ENCODE assay signal across 18 mouse cellular contexts in the genomic region with DNA sequence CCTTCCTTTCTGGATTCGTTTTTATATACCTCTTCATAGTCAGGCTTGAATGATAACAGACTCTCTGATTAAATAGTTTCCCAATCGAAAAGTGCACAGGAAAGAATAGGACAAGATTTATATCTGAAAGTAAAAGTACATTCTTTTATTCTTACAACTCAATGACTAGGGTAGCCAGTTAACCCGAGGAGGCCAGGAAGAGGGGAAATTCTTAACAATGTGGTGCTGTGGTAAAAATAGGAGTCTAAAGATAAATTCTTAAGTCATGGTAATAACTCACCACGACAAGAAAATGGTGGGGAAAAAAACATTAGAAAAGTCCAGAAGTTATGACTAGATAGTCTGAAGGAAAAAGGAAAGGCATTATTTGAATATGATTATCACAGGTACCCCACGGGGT.
"Had no signal": no experiment of that assay in that cellular context is flagged by ENCODE, and none has a peak within 500 bp of the region (broad histone marks: within the 10 kb centered on the region; RNA-seq: fewer than 3 reads in every experiment).

No protein-coding gene starts in this region.

- H3K4me2 ChIP-seq: lung, embryonic 14.5 days; midbrain, embryonic 12.5 days; neural tube, embryonic 13.5 days; neural tube, embryonic 15.5 days had no signal

- DNase-seq: lung, embryonic 14.5 days; lung, postnatal 10 days; lung, postnatal 4 days; midbrain, embryonic 14.5 days; retina, postnatal 1 day; right cerebral cortex, adult 18-20 months; right cerebral cortex, postnatal 25 days; right cerebral cortex, postnatal 4 days; spleen, adult 18-20 months; thymus, adult 18-20 months; thymus, postnatal 14 days; thymus, postnatal 36 days had no signal

- H3K27me3 ChIP-seq: neural tube, embryonic 13.5 days; neural tube, embryonic 15.5 days had no signal

- H3K36me3 ChIP-seq: midbrain, embryonic 10.5 days; midbrain, embryonic 12.5 days; neural tube, embryonic 13.5 days; neural tube, embryonic 15.5 days had no signal

- H3K27ac ChIP-seq: midbrain, embryonic 10.5 days; midbrain, embryonic 12.5 days; neural tube, embryonic 13.5 days; neural tube, embryonic 15.5 days had no signal

- ATAC-seq: midbrain, embryonic 16.5 days had no signal

- H3K9ac ChIP-seq: lung, embryonic 14.5 days; midbrain, embryonic 12.5 days; neural tube, embryonic 13.5 days; neural tube, embryonic 15.5 days had no signal

- H3K9me3 ChIP-seq: midbrain, embryonic 10.5 days; midbrain, embryonic 12.5 days; neural tube, embryonic 15.5 days had no signal

- H3K4me3 ChIP-seq: midbrain, embryonic 10.5 days; midbrain, embryonic 12.5 days; myocyte; neural tube, embryonic 13.5 days; neural tube, embryonic 15.5 days had no signal
